Mouse (Mus musculus) ES-Bruce4 (cell line): ENCODE measurements around the gene Tmem41b.
"Not testable (repeated sequence)": the region's sequence is repeated elsewhere in the genome, so short reads cannot be mapped to it uniquely, and the experiment has no call there.

ENCODE experiments used
- CTCF ChIP-seq: IDR thresholded peaks from one replicate; pipeline ENCODE4 v1.8.1; 2011; ENCODE audit warnings: low read depth, low read length
- EP300 ChIP-seq: IDR thresholded peaks from 2 replicates; pipeline ENCODE4 v1.6.1; 2011; ENCODE audit warnings: low read depth, low read length; ENCODE audit not compliant: insufficient read depth
- POLR2A ChIP-seq: IDR thresholded peaks from one replicate; pipeline ENCODE4 v1.8.1; 2011; ENCODE audit warnings: low read length; ENCODE audit not compliant: insufficient read depth

- TF ChIP-seq CTCF, POLR2A, EP300: not testable (repeated sequence)
These were observed 2.1 kb downstream of the Tmem41b start for GRCm38 (mm10) chr7:109984608-109985007.
